Mouse (Mus musculus) lung, postnatal 0 days (tissue): ENCODE data around the gene Zbtb16.

Experiments used
- CTCF ChIP-seq: IDR thresholded peaks from 2 replicates; pipeline ENCODE4 v1.5.1; 2016; ENCODE audit warnings: antibody characterized with exemption, mild to moderate bottlenecking
- EP300 ChIP-seq: IDR thresholded peaks from 2 replicates; pipeline ENCODE4 v1.6.1; 2016; ENCODE audit warnings: antibody characterized with exemption, mild to moderate bottlenecking, control low read depth

DNA sequence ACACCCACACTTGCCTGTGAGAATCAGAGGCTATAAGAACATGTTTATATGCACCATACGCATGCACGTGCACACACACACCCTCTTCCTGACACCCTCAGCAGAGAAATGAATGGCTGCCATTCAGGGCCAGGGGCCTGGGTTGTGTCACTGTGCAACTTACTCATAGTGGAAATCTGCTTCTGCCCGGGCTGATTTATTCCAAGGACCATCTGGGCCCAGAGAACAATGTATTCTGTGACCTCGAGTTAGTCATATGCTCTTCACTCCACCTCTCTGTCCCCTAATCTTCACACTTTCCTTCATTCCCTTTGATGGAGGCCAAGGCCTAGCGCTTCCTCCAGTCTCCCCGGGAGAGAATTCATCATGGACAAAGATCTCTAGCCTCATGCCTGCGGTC is 150.3 kb downstream of the Zbtb16 start:
- TF ChIP-seq CTCF, result no peak
- TF ChIP-seq EP300, result no peak
